Mouse (Mus musculus): Measurements from ENCODE around the gene Cmss1.

Gene Cmss1

GRCm38 (mm10) chr16:57349039-57349438 is 257.6 kb downstream of the Cmss1 start:
- DNase-seq (ENCODE audit: low read depth, low spot score): no peak

- no peak for DNase-seq (ENCODE audit: low read depth, low spot score)
Observed at GRCm38 (mm10) chr16:57346258-57346657, 260.4 kb downstream of the Cmss1 start.

GRCm38 (mm10) chr16:57340613-57340898 is 266.1 kb downstream of the Cmss1 start:
- no peak for DNase-seq (ENCODE audit: low read depth, low spot score)

DNA sequence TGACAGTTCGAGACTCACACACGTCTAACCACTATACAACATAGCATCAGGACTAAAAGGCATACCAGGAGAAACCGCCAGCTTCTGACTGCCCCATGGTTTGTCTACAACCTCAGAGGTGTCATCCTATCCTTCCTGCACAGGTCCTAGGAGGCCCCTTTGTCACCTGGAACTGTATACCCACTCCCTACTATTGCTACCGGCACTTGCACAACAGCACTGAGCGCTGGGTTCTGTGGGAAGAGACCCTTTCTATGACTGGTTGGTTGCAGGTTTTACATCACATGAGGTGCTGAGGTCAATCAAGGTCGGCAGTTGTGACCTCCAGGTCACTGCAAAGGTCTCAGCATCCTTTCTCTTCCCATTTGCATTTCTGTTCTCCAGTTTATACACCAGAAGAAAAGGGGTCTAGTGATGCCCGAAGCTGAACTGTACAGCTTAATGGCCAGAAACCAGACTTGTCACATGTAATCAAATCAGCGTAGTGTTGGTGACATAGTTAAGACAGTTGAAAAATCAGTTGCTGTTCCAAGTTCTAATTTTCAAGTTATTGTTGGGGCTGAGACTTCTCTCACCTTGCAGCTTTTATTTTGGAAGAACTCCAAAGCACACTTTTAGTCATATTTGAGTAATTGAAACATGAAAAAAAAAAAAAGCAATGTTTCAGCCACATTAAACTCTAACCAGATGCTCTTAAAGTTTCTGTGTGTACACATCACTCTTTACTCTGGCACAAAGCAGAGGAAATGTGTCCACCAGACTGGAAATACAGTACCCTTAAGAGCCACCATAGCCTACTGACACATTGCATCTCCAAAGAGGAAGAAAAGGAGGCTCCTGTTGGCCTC is 266.7 kb downstream of the Cmss1 start:
- no peak for DNase-seq (ENCODE audit: low read depth, low spot score)

DNA sequence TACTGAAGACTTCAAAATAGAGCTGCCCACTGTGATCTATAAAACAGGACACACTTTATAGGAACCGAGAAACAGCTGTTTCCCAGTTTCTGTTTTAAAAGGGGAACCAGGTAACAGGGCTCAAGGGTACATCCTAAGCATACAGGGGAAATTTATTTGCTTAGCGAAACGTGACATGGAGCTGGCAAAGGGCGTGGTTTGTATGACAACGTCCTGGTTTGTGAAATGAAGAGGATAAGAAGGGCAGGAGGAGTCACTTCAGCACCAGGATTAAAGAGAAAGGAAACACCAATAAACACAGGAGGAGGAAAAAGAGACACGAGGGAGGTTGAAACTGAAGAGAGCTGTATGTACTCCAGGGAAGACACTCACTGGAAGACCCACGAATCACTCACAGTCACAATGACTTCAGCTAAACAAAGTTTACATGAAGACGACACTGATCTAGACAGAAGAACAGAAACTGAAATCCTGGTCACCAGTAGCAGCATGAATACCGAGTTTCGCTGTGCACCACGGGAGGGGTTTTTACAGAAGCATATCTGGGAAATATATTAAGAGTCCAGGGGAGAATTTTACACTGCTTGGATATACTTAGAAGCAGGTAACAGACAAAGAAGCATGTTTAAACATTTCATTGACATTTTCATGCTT is 269.8 kb downstream of the Cmss1 start:
- DNase-seq (ENCODE audit: low read depth, low spot score): no peak

DNA sequence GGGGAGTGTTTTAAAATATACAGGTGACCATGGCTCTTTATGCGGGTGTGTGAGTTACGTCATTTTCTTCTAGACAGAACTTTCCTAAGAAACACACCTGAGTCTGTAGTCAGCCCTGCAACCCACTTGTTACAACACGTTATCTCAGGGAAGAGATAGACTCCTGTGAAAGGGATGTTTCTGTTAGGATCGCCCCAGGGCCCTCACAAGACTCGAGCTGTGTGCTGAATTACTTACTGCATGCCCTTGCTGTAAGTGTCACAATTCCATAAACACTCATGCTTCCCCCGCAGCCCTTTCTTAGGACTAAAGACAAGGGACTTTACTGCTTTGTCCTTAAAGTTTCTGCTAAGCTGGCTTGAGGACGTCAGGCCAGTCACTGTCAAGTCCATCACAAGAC is 274.4 kb downstream of the Cmss1 start:
- no peak for DNase-seq (ENCODE audit: low read depth, low spot score)

- no peak for DNase-seq (ENCODE audit: low read depth, low spot score)
Observed at GRCm38 (mm10) chr16:57330111-57330510, 276.6 kb downstream of the Cmss1 start.

- DNase-seq (ENCODE audit: low read depth, low spot score): no peak
Observed at GRCm38 (mm10) chr16:57329028-57329427, 277.6 kb downstream of the Cmss1 start.

GRCm38 (mm10) chr16:57326996-57327395 is 279.7 kb downstream of the Cmss1 start:
- no peak for DNase-seq (ENCODE audit: low read depth, low spot score)

DNA sequence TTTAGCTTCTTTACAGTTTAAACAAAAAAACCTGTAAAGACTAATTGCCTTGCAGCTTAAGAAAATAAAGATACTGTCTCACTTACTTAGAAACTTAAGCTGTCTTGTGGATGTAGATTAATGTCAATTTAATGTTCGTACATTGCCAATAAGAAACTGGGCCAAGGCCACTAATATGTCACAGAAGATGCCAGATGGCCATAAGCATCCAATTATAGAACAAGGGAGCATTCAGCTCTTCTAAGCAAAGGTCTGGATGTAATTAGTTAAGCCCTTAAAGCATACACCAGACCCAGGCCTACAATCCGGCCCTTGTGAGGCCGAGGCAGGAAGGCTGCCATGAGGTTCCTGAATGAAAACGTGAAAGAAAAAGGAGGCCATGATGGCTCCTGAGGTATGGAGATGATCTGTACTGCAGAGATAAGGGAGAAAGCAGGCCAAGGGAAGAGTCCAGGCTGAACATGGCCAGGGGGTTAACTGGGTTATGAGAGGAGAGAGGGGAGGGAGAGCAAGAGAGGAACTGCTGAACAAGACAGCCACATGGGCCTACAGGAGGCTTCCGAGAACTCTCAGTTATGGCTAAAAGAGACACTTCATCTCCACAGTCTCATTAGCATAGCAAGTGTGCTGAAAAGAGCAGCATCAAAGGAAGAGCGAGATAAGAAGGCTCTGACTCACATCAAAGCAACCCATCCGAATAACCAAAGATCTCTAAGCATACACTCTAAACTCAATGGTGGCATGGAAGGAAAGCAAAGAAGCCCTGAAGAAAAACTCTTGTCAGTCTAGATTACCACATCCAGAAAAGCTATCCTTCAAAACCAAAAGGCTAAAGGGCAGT is 287.2 kb downstream of the Cmss1 start:
- no peak for DNase-seq (ENCODE audit: low read depth, low spot score)

DNA sequence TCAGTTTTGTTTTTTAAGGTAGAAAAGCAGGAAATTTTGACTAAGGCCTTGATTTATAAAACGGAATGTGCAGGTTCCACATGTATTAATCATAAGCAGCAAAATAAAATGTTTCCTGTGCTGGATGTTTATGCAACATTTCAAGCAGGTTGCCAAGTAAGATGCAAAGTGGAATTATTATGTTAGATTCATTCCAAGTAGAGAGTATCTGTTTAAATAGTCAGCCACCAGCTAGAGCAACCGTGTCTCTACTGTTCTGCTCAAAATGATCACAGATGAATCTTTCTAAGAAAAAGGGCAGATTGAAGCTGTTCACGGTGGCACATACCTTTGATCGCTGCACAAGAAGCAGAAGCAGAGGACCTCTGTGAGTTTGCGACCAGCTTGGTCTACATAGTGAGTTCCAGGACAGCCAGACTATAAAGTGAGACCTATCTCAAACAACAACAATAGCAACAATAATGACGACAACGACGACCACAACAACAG is 288.0 kb downstream of the Cmss1 start:
- DNase-seq (ENCODE audit: low read depth, low spot score): no peak

- no peak for DNase-seq (ENCODE audit: low read depth, low spot score)
Observed at GRCm38 (mm10) chr16:57317882-57318636, 288.6 kb downstream of the Cmss1 start.

DNA sequence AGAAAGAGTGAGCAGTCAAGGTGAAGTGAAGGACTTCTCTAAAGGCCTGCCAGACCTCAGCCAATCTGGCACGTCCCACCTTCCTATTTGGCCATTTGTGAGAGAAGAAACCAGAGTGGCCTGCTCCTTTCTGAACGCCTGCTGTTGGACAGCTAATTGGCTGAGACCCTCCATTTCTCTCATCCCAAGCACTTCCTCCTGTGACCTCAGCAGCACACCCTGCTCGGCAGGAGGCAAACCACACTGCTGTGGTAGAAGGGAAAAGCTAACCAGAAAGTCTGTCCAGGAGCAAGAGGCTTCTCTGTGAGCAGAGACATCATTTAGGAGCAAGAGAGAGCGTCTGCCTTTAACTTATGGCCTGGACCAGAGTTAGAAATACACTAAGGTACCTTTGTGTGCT is 289.5 kb downstream of the Cmss1 start:
- no peak for DNase-seq (ENCODE audit: low read depth, low spot score)

DNA sequence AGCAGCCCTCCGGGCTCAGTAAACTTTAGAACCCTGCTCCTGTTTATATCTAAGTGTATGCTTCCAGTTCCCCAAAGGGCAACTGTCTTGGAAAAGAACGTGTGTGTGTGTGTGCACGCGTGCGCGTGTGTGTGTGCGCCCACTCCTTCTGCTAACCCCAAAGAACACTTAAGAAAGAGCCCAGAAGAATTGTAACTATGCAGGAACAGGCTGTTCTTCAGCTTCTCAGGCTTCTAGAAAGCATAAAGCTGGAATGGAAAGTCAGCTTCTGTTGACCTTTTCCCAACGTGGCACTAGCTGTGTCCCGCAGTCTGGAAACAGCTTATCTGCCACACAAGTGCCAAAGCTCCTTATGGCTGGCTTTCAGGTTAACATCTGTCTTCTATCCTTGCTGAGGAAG is 291.6 kb downstream of the Cmss1 start:
- no peak for DNase-seq (ENCODE audit: low read depth, low spot score)

GRCm38 (mm10) chr16:57314236-57314635 is 292.4 kb downstream of the Cmss1 start:
- no peak for DNase-seq (ENCODE audit: low read depth, low spot score)

- no peak for DNase-seq (ENCODE audit: low read depth, low spot score)
Observed at GRCm38 (mm10) chr16:57313487-57313886, 293.2 kb downstream of the Cmss1 start.

- DNase-seq (ENCODE audit: low read depth, low spot score): no peak
Observed at GRCm38 (mm10) chr16:57312130-57312529, 294.5 kb downstream of the Cmss1 start.

DNA sequence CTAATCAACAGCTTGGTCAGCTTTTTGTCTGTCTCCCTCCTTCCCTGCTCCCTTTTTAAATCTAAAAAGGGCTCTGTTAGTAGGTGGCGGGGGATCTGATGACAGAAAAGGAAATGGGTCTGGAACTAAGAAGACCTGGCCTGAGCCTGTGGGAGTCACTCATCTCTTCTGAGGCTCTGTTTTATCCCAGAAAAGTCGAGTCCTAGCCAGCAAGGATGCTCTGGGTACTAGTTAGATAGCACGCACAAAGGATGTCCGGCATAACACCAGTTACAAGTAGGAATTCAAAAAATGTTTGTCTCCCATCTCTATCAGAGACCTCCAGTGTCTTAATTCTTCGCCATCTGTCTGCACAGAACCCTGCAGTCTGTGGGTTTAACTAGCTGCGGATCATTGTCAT is 301.2 kb downstream of the Cmss1 start:
- DNase-seq (ENCODE audit: low read depth, low spot score): no peak

DNA sequence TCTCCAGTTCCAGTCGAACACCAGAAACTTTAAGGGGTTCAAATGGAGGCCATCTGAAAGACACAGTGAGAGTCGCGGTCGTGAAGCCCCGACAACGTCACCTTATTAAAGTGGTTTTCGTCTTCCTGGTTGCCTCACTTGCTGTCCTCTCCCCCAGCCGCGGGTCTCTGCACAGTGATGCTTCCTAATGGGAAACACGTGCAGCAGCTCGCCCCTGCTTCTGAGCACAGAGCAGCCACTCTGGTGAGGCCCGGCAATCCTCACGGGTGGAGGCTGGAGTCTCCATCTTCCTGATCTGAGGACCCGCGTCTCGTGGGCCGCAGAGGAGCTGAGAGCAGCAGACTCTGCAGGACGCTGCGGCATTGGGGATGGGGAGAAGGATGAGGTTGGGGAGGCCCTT is 302.9 kb downstream of the Cmss1 start:
- DNase-seq (ENCODE audit: low read depth, low spot score): no peak

- DNase-seq (ENCODE audit: low read depth, low spot score): no peak
Observed at GRCm38 (mm10) chr16:57302792-57303698, 303.6 kb downstream of the Cmss1 start.
